Mouse (Mus musculus) cerebellum, adult 18-20 months (tissue): ENCODE data around the gene Amtn.
"Not testable (repeated sequence)": the region's sequence is repeated elsewhere in the genome, so short reads cannot be mapped to it uniquely, and the experiment has no call there.

Source experiments
- DNase-seq, 2 experiments: peaks; one replicate each; pipeline ENCODE4 v3.0.0; 2021

The Amtn gene

GRCm38 (mm10) chr5:88375808-88376207, at the start of gene Amtn:
Gene Amtn (plus strand): TSS chr5:88376108.
- DNase-seq: no peak

DNA sequence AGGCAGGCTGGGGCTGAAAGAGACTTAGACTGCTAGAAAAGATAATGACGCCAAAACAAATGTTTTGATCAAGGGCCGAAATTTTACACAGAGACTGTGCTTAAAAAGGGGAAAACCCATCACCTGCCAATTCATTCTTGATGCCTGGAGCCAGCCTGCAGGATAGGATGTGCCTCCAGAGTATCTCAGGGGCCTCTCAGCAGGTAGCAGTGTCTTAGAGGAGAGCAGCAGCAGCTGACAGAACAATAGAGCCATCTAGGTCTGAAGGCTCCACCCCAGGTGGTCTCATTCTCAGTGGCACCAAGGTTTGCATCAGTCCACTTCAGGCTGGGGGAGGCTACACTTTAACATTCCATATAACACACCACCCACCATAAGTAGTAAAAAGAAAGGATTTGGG, 27.4 kb upstream of the Amtn start:
- not testable (repeated sequence) for DNase-seq

GRCm38 (mm10) chr5:88364768-88365167, 11.1 kb upstream of the Amtn start:
- peak; percentile 11 to 35 for DNase-seq

DNA sequence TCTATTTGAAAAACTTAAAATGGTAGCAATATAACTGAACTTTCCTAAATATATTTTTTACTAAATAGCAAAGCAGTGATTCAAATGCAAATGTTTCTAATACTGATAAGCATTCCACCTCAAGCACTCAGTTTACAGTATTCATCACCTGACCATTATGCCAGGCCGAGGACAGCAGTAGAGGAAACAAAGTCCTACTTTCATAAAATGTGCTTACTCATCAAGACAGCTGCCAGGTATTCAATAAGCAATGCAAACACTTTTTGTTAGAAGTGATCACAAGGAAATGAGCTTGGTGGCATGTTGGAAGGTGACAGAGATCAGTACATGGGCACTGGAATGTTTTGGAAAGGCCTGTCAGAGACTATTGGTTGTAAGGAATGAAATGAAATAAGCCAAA, 9.0 kb upstream of the Amtn start:
- no peak for DNase-seq

DNA sequence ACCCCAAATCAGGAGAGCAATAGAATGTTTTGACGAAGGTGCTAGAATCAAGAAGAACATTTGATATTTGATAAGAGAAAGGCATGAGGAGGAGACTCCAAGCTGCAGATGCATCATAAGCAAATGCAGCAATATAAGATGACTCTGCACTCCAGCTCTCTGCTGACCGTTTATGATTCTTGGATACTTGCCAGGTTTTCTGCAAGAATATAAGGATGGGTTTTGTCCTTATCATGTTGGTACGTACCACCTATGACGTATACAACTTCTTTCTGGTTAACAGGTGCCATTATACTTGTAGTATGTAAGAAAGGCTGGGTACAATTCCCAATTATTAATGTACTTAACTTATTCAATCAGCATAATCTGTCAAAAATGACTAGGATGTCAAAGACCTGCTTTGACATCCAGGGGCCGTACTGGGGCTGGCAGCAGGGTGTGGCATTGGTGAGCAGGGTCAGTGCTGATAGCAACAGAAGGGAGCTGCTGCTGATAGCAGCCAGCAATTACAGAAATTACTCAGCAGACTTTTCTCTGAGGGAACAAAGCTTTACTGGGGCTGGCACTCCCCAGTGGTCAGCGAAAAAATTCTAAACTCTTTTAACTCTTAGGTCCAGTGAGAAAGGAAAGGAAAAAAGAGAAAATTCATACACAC, 5.2 kb upstream of the Amtn start:
- no peak for DNase-seq

GRCm38 (mm10) chr5:88372563-88372962, 3.3 kb upstream of the Amtn start:
- no peak for DNase-seq

DNA sequence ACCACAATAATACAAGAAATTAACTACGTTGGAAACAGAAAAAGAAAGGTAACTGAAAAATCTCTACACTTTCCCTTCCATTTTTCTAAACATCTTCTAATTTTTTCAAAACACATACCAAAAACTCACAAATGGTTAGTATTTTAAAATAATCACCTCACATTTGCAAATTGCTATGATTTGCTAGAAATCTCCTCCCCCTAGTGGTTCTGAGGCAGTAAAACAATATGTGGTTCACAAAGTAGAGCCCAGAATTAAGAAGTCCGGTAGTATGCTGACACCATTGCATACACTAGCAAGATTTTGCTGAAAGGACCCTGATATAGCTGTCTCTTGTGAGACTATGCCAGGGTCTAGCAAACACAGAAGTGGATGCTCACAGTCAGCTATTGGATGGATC, 16.1 kb downstream of the Amtn start:
- DNase-seq: not testable (repeated sequence)

DNA sequence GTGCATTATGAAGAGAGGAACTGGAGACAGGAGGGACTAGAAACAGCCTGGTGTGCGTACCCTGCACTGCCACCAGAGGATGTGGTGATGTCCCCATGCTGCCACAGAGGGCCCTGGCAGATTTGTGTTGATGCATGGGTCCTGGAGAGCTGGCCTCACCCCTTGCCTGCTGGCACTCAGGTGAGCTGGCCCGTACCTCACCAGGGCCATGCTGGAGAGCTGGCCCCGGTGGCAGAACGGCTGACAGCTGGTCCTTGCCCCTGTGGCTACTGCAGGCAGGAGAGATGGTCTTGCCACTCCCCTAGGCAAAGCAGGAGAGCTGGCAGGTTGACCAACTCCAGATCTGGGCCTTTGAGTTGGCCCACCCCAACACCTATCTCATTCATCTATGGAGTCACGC, 22.7 kb downstream of the Amtn start:
- peak; percentile 25 to 29 for DNase-seq

- peak; percentile 62 to 76 for DNase-seq
Measured at GRCm38 (mm10) chr5:88399849-88400248, 23.9 kb downstream of the Amtn start.

- DNase-seq: no peak
Measured at GRCm38 (mm10) chr5:88401464-88401863, 25.6 kb downstream of the Amtn start.

DNA sequence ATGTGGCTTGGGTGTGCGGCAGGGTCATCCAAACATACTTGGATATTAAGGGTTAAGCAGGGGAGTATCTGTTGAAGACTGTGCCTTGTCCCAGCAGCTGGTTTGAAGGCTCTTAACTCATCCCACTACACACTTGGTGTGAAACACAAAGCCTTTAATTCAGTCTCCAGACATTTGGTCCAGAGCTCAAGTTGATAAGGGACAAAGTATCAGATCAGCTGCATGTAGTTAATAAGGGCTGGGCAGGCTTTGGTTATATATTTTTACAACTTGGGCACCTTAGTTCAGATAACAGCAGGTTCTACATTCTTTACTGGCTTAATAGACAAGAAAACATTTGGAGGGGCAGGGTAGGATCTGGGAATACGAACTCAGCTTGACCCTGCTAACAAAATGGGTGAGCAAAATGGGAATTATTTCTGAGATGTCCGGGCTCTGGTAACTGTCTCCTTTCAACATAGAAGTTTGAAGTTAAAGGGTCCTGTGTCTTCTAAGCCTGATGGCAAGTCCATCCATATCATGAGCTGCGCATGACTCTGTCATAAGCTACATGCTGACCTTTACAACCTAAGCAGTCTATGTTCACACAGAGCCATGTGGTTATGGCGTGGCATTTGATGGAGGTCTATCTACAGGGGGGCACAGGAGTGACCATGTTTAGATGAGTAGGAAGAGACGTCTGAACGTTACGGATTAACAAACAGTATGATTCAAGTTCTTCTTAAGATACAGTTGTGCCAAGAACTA, 44.6 kb downstream of the Amtn start:
- DNase-seq: no peak

GRCm38 (mm10) chr5:88424892-88425291, 49.0 kb downstream of the Amtn start:
- not testable (repeated sequence) for DNase-seq

- no peak for DNase-seq
Measured at GRCm38 (mm10) chr5:88426753-88427152, 50.8 kb downstream of the Amtn start.
